Mouse (Mus musculus) cerebellum, adult 2 months (tissue): ENCODE data around the gene Eefsec.

Experiments
- CTCF ChIP-seq: fragments of 200-500 bp; IDR thresholded peaks from 2 replicates; pipeline ENCODE4 v1.5.1; 2011; ENCODE audit warnings: low read depth, mild to moderate bottlenecking, control low read depth, low read length, moderate library complexity, borderline replicate concordance; ENCODE audit not compliant: insufficient read depth
- POLR2A ChIP-seq: fragments of 200-500 bp; IDR thresholded peaks from 2 replicates; pipeline ENCODE4 v1.6.1; 2011; ENCODE audit warnings: low read length, control low read depth, borderline replicate concordance; ENCODE audit not compliant: insufficient read depth

- no peak for TF ChIP-seq CTCF
- no peak for TF ChIP-seq POLR2A
Measured at GRCm38 (mm10) chr6:88480421-88480820, 34.1 kb upstream of the Eefsec start.
